Mouse (Mus musculus) mouse embryonic stem cell (cell line): ENCODE data around the gene Letm1.

ENCODE experiments used
- in situ Hi-C, 2 experiments: fragments of 300-500 bp; cut with MboI; formaldehyde crosslinking; loops; 1 replicate in 1 of 2; 3 replicates in 1 of 2; pipeline ENCODE4 v1.14.3; 2019 to 2020; ENCODE audit warnings: low sequenced_read_pairs in 2 of 2, low pct_unique_long_range_greater_than_20kb in 1 of 2, mixed read lengths in 1 of 2; ENCODE audit not compliant: unreplicated experiment in 1 of 2

The Letm1 gene

GRCm38 (mm10) chr5:33721541-33722265 lies 60.9 kb downstream of the Letm1 start, which contains the start of gene Fgfr3:
Gene Fgfr3 (plus strand): TSS chr5:33721674.
- in situ Hi-C loops: loop anchor here in 1 of 2 experiments (25.0 kb wide), 1 partner anchor 1666 kb away; the partner anchor contains the start of gene Hmx1

- in situ Hi-C loops: loop anchor here in 1 of 2 experiments (25.0 kb wide), 1 partner anchor 1666 kb away; the partner anchor contains the start of gene Hmx1
These were observed 61.6 kb downstream of the Letm1 start for GRCm38 (mm10) chr5:33720852-33721490.

- in situ Hi-C loops: loop anchor here in 1 of 2 experiments (25.0 kb wide), 1 partner anchor 1669 kb away; the partner anchor contains the start of gene Hmx1
These were observed 64.2 kb downstream of the Letm1 start for GRCm38 (mm10) chr5:33718460-33718859.

GRCm38 (mm10) chr5:33716467-33716866 lies 66.2 kb downstream of the Letm1 start:
- in situ Hi-C loops: loop anchor here in 1 of 2 experiments (25.0 kb wide), 1 partner anchor 1671 kb away; the partner anchor contains the start of gene Hmx1

- in situ Hi-C loops: loop anchor here in 1 of 2 experiments (25.0 kb wide), 1 partner anchor 1672 kb away; the partner anchor contains the start of gene Hmx1
These were observed 67.4 kb downstream of the Letm1 start for GRCm38 (mm10) chr5:33715182-33715581.

GRCm38 (mm10) chr5:33712550-33712949 lies 70.1 kb downstream of the Letm1 start:
- in situ Hi-C loops: loop anchor here in 1 of 2 experiments (25.0 kb wide), 1 partner anchor 1675 kb away; the partner anchor contains the start of gene Hmx1

GRCm38 (mm10) chr5:33709037-33709436 lies 73.6 kb downstream of the Letm1 start:
- in situ Hi-C loops: loop anchor here in 1 of 2 experiments (25.0 kb wide), 1 partner anchor 1678 kb away; the partner anchor contains the start of gene Hmx1

GRCm38 (mm10) chr5:33707163-33707562 lies 75.5 kb downstream of the Letm1 start:
- in situ Hi-C loops: loop anchor here in 1 of 2 experiments (25.0 kb wide), 1 partner anchor 1680 kb away; the partner anchor contains the start of gene Hmx1

GRCm38 (mm10) chr5:33706350-33706629 lies 76.3 kb downstream of the Letm1 start:
- in situ Hi-C loops: loop anchor here in 1 of 2 experiments (25.0 kb wide), 1 partner anchor 1681 kb away; the partner anchor contains the start of gene Hmx1

- in situ Hi-C loops: loop anchor here in 1 of 2 experiments (25.0 kb wide), 1 partner anchor 1682 kb away; the partner anchor contains the start of gene Hmx1
These were observed 76.8 kb downstream of the Letm1 start for GRCm38 (mm10) chr5:33705612-33706349.

- in situ Hi-C loops: loop anchor here in 1 of 2 experiments (25.0 kb wide), 1 partner anchor 1682 kb away; the partner anchor contains the start of gene Hmx1
These were observed 77.5 kb downstream of the Letm1 start for GRCm38 (mm10) chr5:33704945-33705611.

GRCm38 (mm10) chr5:33703999-33704398 lies 78.6 kb downstream of the Letm1 start:
- in situ Hi-C loops: loop anchor here in 1 of 2 experiments (25.0 kb wide), 1 partner anchor 1683 kb away; the partner anchor contains the start of gene Hmx1

- in situ Hi-C loops: loop anchor here in 1 of 2 experiments (25.0 kb wide), 1 partner anchor 1685 kb away; the partner anchor contains the start of gene Hmx1
These were observed 80.8 kb downstream of the Letm1 start for GRCm38 (mm10) chr5:33701832-33702231.

- in situ Hi-C loops: loop anchor here in 1 of 2 experiments (25.0 kb wide), 1 partner anchor 1687 kb away; the partner anchor contains the start of gene Hmx1
These were observed 82.6 kb downstream of the Letm1 start for GRCm38 (mm10) chr5:33700010-33700409.

- in situ Hi-C loops: no loop called here
These were observed 83.9 kb downstream of the Letm1 start for GRCm38 (mm10) chr5:33698669-33699068.

GRCm38 (mm10) chr5:33697947-33698512 lies 84.6 kb downstream of the Letm1 start:
- in situ Hi-C loops: no loop called here

- in situ Hi-C loops: no loop called here
These were observed 85.1 kb downstream of the Letm1 start for GRCm38 (mm10) chr5:33697534-33697933.
